Mouse (Mus musculus) CD4-positive, CD25-positive, alpha-beta regulatory T cell, adult 9 weeks (primary cell): ENCODE data around the gene Phactr3. TPM values are rescaled to one million over a fixed set of nuclear protein-coding genes. Genes with fewer than 3 reads are reported as not detected.

Experiments
- polyA plus RNA-seq: library from polyadenylated mRNA; unstranded; fragments of 100-300 nt; shearing (Covaris generic); gene quantifications from one replicate; pipeline ENCODE4 v1.2.1, GENCODE M21; 2017

The Phactr3 gene
- 0.26 TPM for polyA plus RNA-seq

DNA sequence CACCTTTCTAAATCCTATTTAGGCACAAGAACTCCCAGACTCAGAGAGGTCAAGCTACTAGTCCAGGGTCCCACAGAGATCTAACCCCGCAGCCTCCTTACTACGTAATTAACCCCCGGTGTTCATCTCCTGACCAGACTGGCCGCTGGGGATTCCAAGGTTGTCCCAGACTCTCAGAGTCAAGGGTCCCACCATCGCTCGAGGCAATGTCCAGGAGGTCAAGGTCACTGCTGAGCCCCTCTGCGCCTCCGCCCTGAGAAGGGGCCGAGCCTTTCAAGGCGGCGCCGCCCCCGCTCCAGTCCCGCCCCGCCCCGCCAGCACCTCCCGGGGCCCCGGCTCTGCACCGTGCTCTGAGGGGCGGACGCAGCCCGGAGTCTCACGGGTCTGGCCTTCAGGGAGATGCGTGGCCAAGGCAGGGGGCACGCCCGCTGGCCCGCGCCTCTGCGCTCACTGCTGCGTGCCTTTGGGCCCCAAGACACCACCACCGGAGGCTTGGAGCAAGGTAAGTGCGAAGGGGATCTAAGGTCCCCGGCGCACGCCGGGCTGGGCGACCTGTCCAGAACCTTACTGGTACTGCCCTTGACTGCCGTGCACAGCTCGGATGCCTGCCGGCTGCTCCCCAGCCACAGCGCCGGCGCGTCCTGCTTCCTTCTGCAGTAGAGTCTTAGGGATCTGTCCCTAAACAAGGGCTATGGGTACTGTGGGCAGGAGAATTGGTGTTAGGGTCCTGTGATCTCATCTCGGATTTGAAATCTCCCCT, at the start of gene Phactr3:
Phactr3 (plus strand) TSS at position 175 of the 760 bp plus-strand sequence.

GRCm38 (mm10) chr2:178078166-178078717, 40.5 kb upstream of the Phactr3 start, which contains the start of gene Zfp931:
TSS of gene Zfp931 (minus strand) at chr2:178078476.

Other genes with a start within 250 kb of the Phactr3 start
- not detected for gene Gm14327, start 221.9 kb upstream of the Phactr3 start, polyA plus RNA-seq
- gene Zfp972, start 193.4 kb upstream of the Phactr3 start, polyA plus RNA-seq = 1.7 TPM
- 12.6 TPM for gene Gm14326, start 161.7 kb upstream of the Phactr3 start, polyA plus RNA-seq
- 17.6 TPM for gene Zfp971, start 95.7 kb upstream of the Phactr3 start, polyA plus RNA-seq
- gene Zfp931, start 40.5 kb upstream of the Phactr3 start, polyA plus RNA-seq = 9.5 TPM